Comparison of ENCODE assay signal across 11 mouse cellular contexts in the genomic region with DNA sequence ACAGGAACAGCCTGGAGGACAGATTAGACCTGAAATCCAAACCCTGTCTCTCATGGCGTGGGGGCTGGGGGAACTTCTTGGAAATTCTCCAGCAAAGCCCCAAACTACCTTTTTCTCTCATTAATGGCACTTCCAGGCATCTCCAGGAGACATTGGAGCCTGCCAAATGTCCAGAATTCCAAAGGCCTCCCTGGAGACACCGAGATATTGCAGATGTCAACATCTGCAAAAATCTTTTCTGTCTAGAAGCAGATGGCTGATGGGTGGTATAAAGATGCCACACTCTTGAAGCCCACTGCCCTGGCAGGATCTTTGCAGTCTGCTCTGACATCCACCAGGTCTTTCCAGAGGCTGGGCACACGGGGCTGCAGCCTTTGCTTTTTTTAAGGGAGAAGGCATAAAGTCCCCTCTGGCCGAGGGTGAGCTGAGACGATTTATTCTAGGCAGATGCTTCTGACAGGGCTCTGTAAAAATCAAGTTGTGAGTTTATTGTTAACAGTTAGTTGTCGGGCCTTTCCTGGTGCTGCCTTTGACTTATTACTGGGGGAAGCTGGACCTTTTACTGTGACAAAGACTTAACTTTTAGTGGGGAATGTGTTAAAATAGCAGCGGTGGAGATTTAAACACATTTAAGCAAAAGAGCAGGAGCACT. TPM values are rescaled to one million over a fixed set of nuclear protein-coding genes. Genes with fewer than 3 reads are reported as not detected.
A peak's percentile ranks its signal among the peaks of the same experiment; 100 is the strongest.
DNase-seq lines count a peak whose midpoint lies in the region; ATAC-seq lines count a peak whose summit lies in the region.
"Had no signal": no experiment of that assay in that cellular context is flagged by ENCODE, and none has a peak within 500 bp of the region (broad histone marks: within the 10 kb centered on the region; RNA-seq: fewer than 3 reads in every experiment).

No protein-coding gene starts in this region.

- peak; percentile 41 for DNase-seq in midbrain, embryonic 10.5 days (ENCODE audit: low spot score)
- peak; percentile 49 for DNase-seq in limb, embryonic 10.5 days (ENCODE audit: low spot score)
- peak; percentile 21 for DNase-seq in skeletal muscle tissue, adult 2 months (ENCODE audit: low read depth, low spot score)
- DNase-seq in layer of hippocampus, adult 11-12 months (ENCODE audit: low spot score), result no peak
- no peak for DNase-seq in urinary bladder, adult 18-20 months (ENCODE audit: low spot score in 2 of 2)
- DNase-seq in cerebellum, adult 11 months, result no peak
- DNase-seq: adrenal gland, postnatal 36 days had no signal

- peaks cover 56% of the 10 kb centered on the region for H3K27me3 ChIP-seq in midbrain, embryonic 10.5 days (ENCODE audit: low read depth, poor library complexity, severe bottlenecking)
- H3K27me3 ChIP-seq in midbrain, embryonic 15.5 days (replicated peaks), result peaks cover 13% of the 10 kb centered on the region; the same call in 1 of the 2 replicates
- H3K27me3 ChIP-seq in forebrain, embryonic 13.5 days, result peaks cover 37% of the 10 kb centered on the region
- H3K27me3 ChIP-seq in limb, embryonic 10.5 days (ENCODE audit: low read depth, poor library complexity, severe bottlenecking), result peaks cover 6% of the 10 kb centered on the region; the same call in 1 of the 2 replicates

- H3K27ac ChIP-seq in midbrain, embryonic 10.5 days (replicated peaks), result peak overlapping the region; percentile 99
- H3K27ac ChIP-seq in midbrain, embryonic 15.5 days, result no peak overlapping the region; the same call in 1 of the 2 replicates
- peak overlapping the region; percentile 41; the same call in 1 of the 2 replicates for H3K27ac ChIP-seq in forebrain, embryonic 13.5 days
- peak overlapping the region; percentile 100 for H3K27ac ChIP-seq in limb, embryonic 10.5 days
- H3K27ac ChIP-seq: hindbrain, embryonic 15.5 days had no signal

- 0 out of 2 replicates have a peak, but pooled peaks cover 3% of the 10 kb centered on the region for H3K9me3 ChIP-seq in midbrain, embryonic 10.5 days (replicated peaks)
- no peaks in the 10 kb centered on the region for H3K9me3 ChIP-seq in midbrain, embryonic 15.5 days
- no peaks in the 10 kb centered on the region for H3K9me3 ChIP-seq in forebrain, embryonic 13.5 days (replicated peaks)
- H3K9me3 ChIP-seq in limb, embryonic 10.5 days (replicated peaks), result no peaks in the 10 kb centered on the region
- H3K9me3 ChIP-seq: hindbrain, embryonic 15.5 days had no signal

- H3K4me1 ChIP-seq in midbrain, embryonic 10.5 days, result peaks cover 61% of the 10 kb centered on the region
- peaks cover 53% of the 10 kb centered on the region for H3K4me1 ChIP-seq in midbrain, embryonic 15.5 days
- peaks cover 50% of the 10 kb centered on the region for H3K4me1 ChIP-seq in forebrain, embryonic 13.5 days
- H3K4me1 ChIP-seq in limb, embryonic 10.5 days, result peaks cover 41% of the 10 kb centered on the region

- WGBS in midbrain, embryonic 10.5 days, result 21% methylated on average over 7 of the region's 7 CpGs
- WGBS in midbrain, embryonic 15.5 days, result 17% methylated on average over 7 of the region's 7 CpGs
- WGBS in forebrain, embryonic 13.5 days, result 14% methylated on average over 7 of the region's 7 CpGs
- 15% methylated on average over 7 of the region's 7 CpGs for WGBS in limb, embryonic 10.5 days

- H3K4me3 ChIP-seq in midbrain, embryonic 10.5 days, result peak overlapping the region; percentile 93
- no peak overlapping the region for H3K4me3 ChIP-seq in midbrain, embryonic 15.5 days
- H3K4me3 ChIP-seq in forebrain, embryonic 13.5 days, result no peak overlapping the region
- peak overlapping the region; percentile 98; the same call in 1 of the 2 replicates for H3K4me3 ChIP-seq in limb, embryonic 10.5 days
- H3K4me3 ChIP-seq: erythroblast, embryonic 14.5 days; hindbrain, embryonic 15.5 days had no signal

- no peak overlapping the region for H3K9ac ChIP-seq in midbrain, embryonic 15.5 days
- no peak overlapping the region for H3K9ac ChIP-seq in forebrain, embryonic 13.5 days

- H3K36me3 ChIP-seq in midbrain, embryonic 10.5 days, result peaks cover 7% of the 10 kb centered on the region; the same call in 1 of the 2 replicates
- no peaks in the 10 kb centered on the region for H3K36me3 ChIP-seq in midbrain, embryonic 15.5 days (replicated peaks)
- 0 out of 2 replicates have a peak, but pooled peaks cover 8% of the 10 kb centered on the region for H3K36me3 ChIP-seq in forebrain, embryonic 13.5 days (ENCODE audit: poor library complexity, severe bottlenecking)
- peaks cover 12% of the 10 kb centered on the region for H3K36me3 ChIP-seq in limb, embryonic 10.5 days
- H3K36me3 ChIP-seq: hindbrain, embryonic 15.5 days had no signal

- ATAC-seq in midbrain, embryonic 15.5 days (replicated peaks), result no peak
- no peak for ATAC-seq in forebrain, embryonic 13.5 days

- no peak overlapping the region for H3K4me2 ChIP-seq in midbrain, embryonic 15.5 days
- H3K4me2 ChIP-seq in forebrain, embryonic 13.5 days, result peak overlapping the region; percentile 89

RNA-seq across cellular contexts. Expression of gene Gas1, which starts 4.7 kb away (rescaled TPM):
- 49.2 and 49.5 TPM in 2 replicates for polyA plus RNA-seq in midbrain, embryonic 10.5 days (2016; fragmentation: Nextera tagmentation; extraction: Ambion mirVana)
- 15.1 and 23.1 TPM in 2 replicates for polyA plus RNA-seq in midbrain, embryonic 15.5 days (2015; fragmentation: Nextera tagmentation; extraction: Ambion mirVana)
- 47.8 and 51.6 TPM in 2 replicates for polyA plus RNA-seq in forebrain, embryonic 13.5 days (2015; fragmentation: Nextera tagmentation; extraction: Ambion mirVana)
- polyA plus RNA-seq in limb, embryonic 10.5 days (2016; fragmentation: Nextera tagmentation; extraction: Ambion mirVana), result 143 and 161 TPM in 2 replicates
- polyA plus RNA-seq: erythroblast, embryonic 14.5 days had no signal

Comparison
In these comparisons a context has a peak if more than half of its experiments do, and no peak if none do; other contexts are left out.
1. H3K4me3 ChIP-seq: peak in midbrain, embryonic 10.5 days (single experiment) and limb, embryonic 10.5 days (single experiment); none in midbrain, embryonic 15.5 days (single experiment) and forebrain, embryonic 13.5 days (single experiment).
2. DNase-seq: peak in midbrain, embryonic 10.5 days (single experiment), limb, embryonic 10.5 days (single experiment) and skeletal muscle tissue, adult 2 months (single experiment); none in layer of hippocampus, adult 11-12 months (single experiment), urinary bladder, adult 18-20 months (0 of 2) and cerebellum, adult 11 months (single experiment).